13 mouse cellular contexts compared by ENCODE assay signal in genomic region chr1:88216551-88216950, GRCm38 (mm10). TPM values are rescaled to one million over a fixed set of nuclear protein-coding genes. Genes with fewer than 3 reads are reported as not detected.
DNase-seq lines count a peak whose midpoint lies in the region; ATAC-seq and TF ChIP-seq lines count a peak whose summit lies in the region.
"Had no signal": no experiment of that assay in that cellular context is flagged by ENCODE, and none has a peak within 500 bp of the region (broad histone marks: within the 10 kb centered on the region; RNA-seq: fewer than 3 reads in every experiment).

No protein-coding gene starts in this region.

- H3K9ac ChIP-seq in hindbrain, embryonic 11.5 days (ENCODE audit: low read depth, low read length): no peak overlapping the region
- no peak overlapping the region for H3K9ac ChIP-seq in hindbrain, embryonic 16.5 days (ENCODE audit: low read depth, low read length)
- H3K9ac ChIP-seq in neural tube, embryonic 15.5 days (replicated peaks): no peak overlapping the region
- H3K9ac ChIP-seq in intestine, postnatal 0 days (ENCODE audit: low read depth, low read length): no peak overlapping the region
- H3K9ac ChIP-seq: forebrain, postnatal 0 days; limb, embryonic 15.5 days had no signal

- peak; percentile 6 for DNase-seq in CD4-positive, CD25-positive, alpha-beta regulatory T cell, adult 2 months (ENCODE audit: low read depth, low spot score)
- DNase-seq in hindbrain, embryonic 11.5 days (ENCODE audit: low spot score): peak; percentile 2
- DNase-seq in neural tube, embryonic 10.5 days (ENCODE audit: extremely low spot score, low spot score): peak; percentile 13
- peak; percentile 10 for DNase-seq in splenic B cell, adult 2 months (ENCODE audit: low read depth, low spot score)
- DNase-seq: adrenal gland, postnatal 10 days had no signal

- no peak overlapping the region for H3K4me3 ChIP-seq in hindbrain, embryonic 11.5 days (ENCODE audit: low read depth, low read length)
- no peak overlapping the region for H3K4me3 ChIP-seq in hindbrain, embryonic 16.5 days (ENCODE audit: low read length)
- H3K4me3 ChIP-seq in neural tube, embryonic 15.5 days (replicated peaks): no peak overlapping the region
- H3K4me3 ChIP-seq in intestine, postnatal 0 days (ENCODE audit: low read depth, low read length): no peak overlapping the region
- H3K4me3 ChIP-seq: limb, embryonic 15.5 days had no signal

- H3K36me3 ChIP-seq in hindbrain, embryonic 11.5 days (ENCODE audit: control insufficient read depth, insufficient read depth, low read length): no peaks in the 10 kb centered on the region
- no peaks in the 10 kb centered on the region for H3K36me3 ChIP-seq in hindbrain, embryonic 16.5 days (ENCODE audit: control insufficient read depth, insufficient read depth, low read length)
- no peaks in the 10 kb centered on the region for H3K36me3 ChIP-seq in neural tube, embryonic 15.5 days
- no peaks in the 10 kb centered on the region for H3K36me3 ChIP-seq in splenic B cell, adult 2 months (ENCODE audit: control insufficient read depth, insufficient read depth, low read length, poor library complexity, severe bottlenecking)
- no peaks in the 10 kb centered on the region for H3K36me3 ChIP-seq in intestine, postnatal 0 days (ENCODE audit: control insufficient read depth, insufficient read depth)
- H3K36me3 ChIP-seq: limb, embryonic 15.5 days had no signal

- no peaks in the 10 kb centered on the region for H3K4me1 ChIP-seq in hindbrain, embryonic 11.5 days (replicated peaks; ENCODE audit: control insufficient read depth, insufficient read depth, low read length)
- no peaks in the 10 kb centered on the region for H3K4me1 ChIP-seq in hindbrain, embryonic 16.5 days (ENCODE audit: control insufficient read depth, insufficient read depth, low read depth, low read length)
- no peaks in the 10 kb centered on the region for H3K4me1 ChIP-seq in neural tube, embryonic 15.5 days
- H3K4me1 ChIP-seq in intestine, postnatal 0 days (replicated peaks; ENCODE audit: control insufficient read depth, insufficient read depth, low read length): no peaks in the 10 kb centered on the region
- H3K4me1 ChIP-seq: limb, embryonic 15.5 days had no signal

- ATAC-seq in CD4-positive, CD25-positive, alpha-beta regulatory T cell, adult 4 months: no peak
- no peak for ATAC-seq in hindbrain, embryonic 11.5 days (ENCODE audit: low FRiP score)
- ATAC-seq in hindbrain, embryonic 16.5 days: no peak
- ATAC-seq in neural tube, embryonic 15.5 days (ENCODE audit: low FRiP score): no peak
- no peak for ATAC-seq in intestine, postnatal 0 days
- ATAC-seq: forebrain, postnatal 0 days had no signal

- H3K9me3 ChIP-seq in hindbrain, embryonic 11.5 days (ENCODE audit: control insufficient read depth, low read length): peaks cover 57% of the 10 kb centered on the region
- H3K9me3 ChIP-seq in hindbrain, embryonic 16.5 days (ENCODE audit: control insufficient read depth, low read length): peaks cover 58% of the 10 kb centered on the region
- H3K9me3 ChIP-seq in neural tube, embryonic 15.5 days (replicated peaks): peaks cover 57% of the 10 kb centered on the region
- H3K9me3 ChIP-seq in intestine, postnatal 0 days (ENCODE audit: control insufficient read depth): peaks cover 50% of the 10 kb centered on the region

- no peak overlapping the region for H3K4me2 ChIP-seq in hindbrain, embryonic 11.5 days (replicated peaks; ENCODE audit: low read depth, low read length)
- H3K4me2 ChIP-seq in hindbrain, embryonic 16.5 days (ENCODE audit: low read length): no peak overlapping the region
- no peak overlapping the region for H3K4me2 ChIP-seq in neural tube, embryonic 15.5 days
- H3K4me2 ChIP-seq in intestine, postnatal 0 days (replicated peaks; ENCODE audit: low read depth): no peak overlapping the region
- H3K4me2 ChIP-seq: limb, embryonic 15.5 days had no signal

- H3K27me3 ChIP-seq in hindbrain, embryonic 11.5 days (ENCODE audit: control insufficient read depth, insufficient read depth, low read length): no peaks in the 10 kb centered on the region
- H3K27me3 ChIP-seq in hindbrain, embryonic 16.5 days (replicated peaks; ENCODE audit: control insufficient read depth, insufficient read depth, low read length): no peaks in the 10 kb centered on the region
- no peaks in the 10 kb centered on the region for H3K27me3 ChIP-seq in neural tube, embryonic 15.5 days (replicated peaks)
- no peaks in the 10 kb centered on the region for H3K27me3 ChIP-seq in splenic B cell, adult 2 months (ENCODE audit: control insufficient read depth, insufficient read depth, low read length, poor library complexity, severe bottlenecking)
- H3K27me3 ChIP-seq in intestine, postnatal 0 days (replicated peaks; ENCODE audit: control insufficient read depth, insufficient read depth, low read length): no peaks in the 10 kb centered on the region
- H3K27me3 ChIP-seq: limb, embryonic 15.5 days had no signal

- H3K27ac ChIP-seq in hindbrain, embryonic 11.5 days (ENCODE audit: low read depth, low read length): no peak overlapping the region
- no peak overlapping the region for H3K27ac ChIP-seq in hindbrain, embryonic 16.5 days (ENCODE audit: low read depth, low read length)
- H3K27ac ChIP-seq in neural tube, embryonic 15.5 days (replicated peaks): no peak overlapping the region
- H3K27ac ChIP-seq in intestine, postnatal 0 days (ENCODE audit: low read depth, low read length): no peak overlapping the region
- H3K27ac ChIP-seq: limb, embryonic 15.5 days; stomach, postnatal 0 days had no signal

- WGBS in hindbrain, embryonic 11.5 days: 56% methylated on average over 2 of the region's 2 CpGs
- 56% methylated on average over 2 of the region's 2 CpGs for WGBS in hindbrain, embryonic 16.5 days
- WGBS in neural tube, embryonic 15.5 days: 61% methylated on average over 2 of the region's 2 CpGs
- 59% methylated on average over 2 of the region's 2 CpGs for WGBS in intestine, postnatal 0 days

- TF ChIP-seq CTCF in intestine, postnatal 0 days (IDR thresholded peaks at IDR 0.05; ENCODE audit: low read depth): no peak

RNA-seq across cellular contexts. Expression of gene Ugt1a1, which starts 4.8 kb away (rescaled TPM):
- not detected for polyA plus RNA-seq in CD4-positive, CD25-positive, alpha-beta regulatory T cell, adult 4 months (2017; shearing (Covaris generic))
- not detected in 2 replicates for polyA plus RNA-seq in hindbrain, embryonic 11.5 days (2014; fragmentation: Nextera tagmentation; extraction: Ambion mirVana)
- polyA plus RNA-seq in hindbrain, embryonic 16.5 days (2015; fragmentation: Nextera tagmentation; extraction: Ambion mirVana): not detected in 2 replicates
- 0.34 TPM in 1 of 2 replicates, not detected in the other for polyA plus RNA-seq in neural tube, embryonic 15.5 days (2015; fragmentation: Nextera tagmentation; extraction: Ambion mirVana)
- polyA plus RNA-seq in intestine, postnatal 0 days (2015; fragmentation: Nextera tagmentation; extraction: Ambion mirVana): 80.7 and 84.0 TPM in 2 replicates
- polyA plus RNA-seq: forebrain, postnatal 0 days had no signal

RNA-seq across cellular contexts. Expression of gene Mroh2a, which starts 10.2 kb away (rescaled TPM):
- polyA plus RNA-seq in CD4-positive, CD25-positive, alpha-beta regulatory T cell, adult 4 months (2017; shearing (Covaris generic)): 1 to 10 TPM; 1.4 to 1.6 TPM
- polyA plus RNA-seq in hindbrain, embryonic 11.5 days (2014; fragmentation: Nextera tagmentation; extraction: Ambion mirVana): 1.3 and 1.7 TPM in 2 replicates
- polyA plus RNA-seq in hindbrain, embryonic 16.5 days (2015; fragmentation: Nextera tagmentation; extraction: Ambion mirVana): 0.45 and 0.54 TPM in 2 replicates
- polyA plus RNA-seq in neural tube, embryonic 15.5 days (2015; fragmentation: Nextera tagmentation; extraction: Ambion mirVana): 0.41 and 0.69 TPM in 2 replicates
- 0.29 and 0.94 TPM in 2 replicates for polyA plus RNA-seq in intestine, postnatal 0 days (2015; fragmentation: Nextera tagmentation; extraction: Ambion mirVana)
- polyA plus RNA-seq: cortical plate, adult 2 months had no signal

RNA-seq across cellular contexts. Expression of gene Dnajb3, which starts 11.0 kb away (rescaled TPM):
- polyA plus RNA-seq in CD4-positive, CD25-positive, alpha-beta regulatory T cell, adult 4 months (2017; shearing (Covaris generic)): under 1 TPM; 0.63 to 0.73 TPM
- polyA plus RNA-seq in hindbrain, embryonic 11.5 days (2014; fragmentation: Nextera tagmentation; extraction: Ambion mirVana): 14.0 and 14.7 TPM in 2 replicates
- 11.6 and 12.1 TPM in 2 replicates for polyA plus RNA-seq in hindbrain, embryonic 16.5 days (2015; fragmentation: Nextera tagmentation; extraction: Ambion mirVana)
- polyA plus RNA-seq in neural tube, embryonic 15.5 days (2015; fragmentation: Nextera tagmentation; extraction: Ambion mirVana): 11.9 and 13.7 TPM in 2 replicates
- polyA plus RNA-seq in intestine, postnatal 0 days (2015; fragmentation: Nextera tagmentation; extraction: Ambion mirVana): 11.5 and 13.7 TPM in 2 replicates

RNA-seq across cellular contexts. Expression of gene Ugt1a2, which starts 16.1 kb away (rescaled TPM):
- polyA plus RNA-seq in CD4-positive, CD25-positive, alpha-beta regulatory T cell, adult 4 months (2017; shearing (Covaris generic)): not detected
- polyA plus RNA-seq in hindbrain, embryonic 11.5 days (2014; fragmentation: Nextera tagmentation; extraction: Ambion mirVana): not detected in 2 replicates
- polyA plus RNA-seq in hindbrain, embryonic 16.5 days (2015; fragmentation: Nextera tagmentation; extraction: Ambion mirVana): 0.07 TPM in 1 of 2 replicates, not detected in the other
- not detected in 2 replicates for polyA plus RNA-seq in neural tube, embryonic 15.5 days (2015; fragmentation: Nextera tagmentation; extraction: Ambion mirVana)
- polyA plus RNA-seq in intestine, postnatal 0 days (2015; fragmentation: Nextera tagmentation; extraction: Ambion mirVana): 0.05 and 0.16 TPM in 2 replicates
- polyA plus RNA-seq: cortical plate, adult 2 months; forebrain, postnatal 0 days; limb, embryonic 15.5 days; stomach, postnatal 0 days had no signal

RNA-seq across cellular contexts. Expression of gene Ugt1a5, which starts 50.7 kb away (rescaled TPM):
- polyA plus RNA-seq in CD4-positive, CD25-positive, alpha-beta regulatory T cell, adult 4 months (2017; shearing (Covaris generic)): not detected
- polyA plus RNA-seq in hindbrain, embryonic 11.5 days (2014; fragmentation: Nextera tagmentation; extraction: Ambion mirVana): not detected in 2 replicates
- not detected in 2 replicates for polyA plus RNA-seq in hindbrain, embryonic 16.5 days (2015; fragmentation: Nextera tagmentation; extraction: Ambion mirVana)
- not detected in 2 replicates for polyA plus RNA-seq in neural tube, embryonic 15.5 days (2015; fragmentation: Nextera tagmentation; extraction: Ambion mirVana)
- polyA plus RNA-seq in intestine, postnatal 0 days (2015; fragmentation: Nextera tagmentation; extraction: Ambion mirVana): not detected in 2 replicates
- polyA plus RNA-seq: cortical plate, adult 2 months; forebrain, postnatal 0 days; limb, embryonic 15.5 days; stomach, postnatal 0 days had no signal

Comparison
In these comparisons a context has a peak if more than half of its experiments do, and no peak if none do; other contexts are left out.
1. RNA of gene Ugt1a1, which starts 4.8 kb away (polyA plus RNA-seq): 80.7 to 84.0 TPM in intestine, postnatal 0 days; not detected in CD4-positive, CD25-positive, alpha-beta regulatory T cell, adult 4 months, not detected in hindbrain, embryonic 11.5 days, not detected in hindbrain, embryonic 16.5 days and 0.34 TPM in neural tube, embryonic 15.5 days; every median in the first group is over 10 times any median in the second.
2. Peak in every context shown above with its lines, with median percentiles within 50 percentile points of each other: DNase-seq.